Mouse (Mus musculus): ENCODE measurements around the gene Klhl3.

DNA sequence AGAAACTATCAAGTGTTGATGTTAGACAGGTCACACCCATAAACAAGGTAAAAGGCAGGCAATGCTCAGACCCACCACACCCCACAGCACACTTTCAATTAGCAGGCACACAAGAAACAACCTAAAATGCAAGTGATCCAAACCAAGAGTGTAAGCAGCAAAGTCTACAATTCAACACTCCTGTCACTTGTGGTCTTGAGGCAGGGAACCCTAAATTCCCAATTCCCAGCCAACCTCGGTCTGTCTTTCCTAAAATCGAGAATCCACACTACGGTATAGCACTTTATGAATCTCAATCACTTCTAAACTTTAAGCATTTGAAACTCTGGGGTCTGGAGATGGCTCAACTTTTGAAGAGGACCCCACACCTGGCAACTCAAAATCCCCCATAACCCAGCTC, 10.9 kb upstream of the Klhl3 start:
- no peak for TF ChIP-seq CTCF (IDR thresholded peaks at IDR 0.05; ENCODE audit: low read depth, low read length)
- TF ChIP-seq EP300 (IDR thresholded peaks at IDR 0.05; ENCODE audit: insufficient read depth, low read depth, low read length) = no peak

All from ES-Bruce4 (cell line).